Mouse (Mus musculus): Measurements from ENCODE around the gene Chchd6. TPM values are rescaled to one million over a fixed set of nuclear protein-coding genes. Genes with fewer than 3 reads are reported as not detected.

Chchd6 gene
- polyA plus RNA-seq, 3 experiments from 2014 or later, result 3.0 to 5.3 (median 3.6) TPM

DNA sequence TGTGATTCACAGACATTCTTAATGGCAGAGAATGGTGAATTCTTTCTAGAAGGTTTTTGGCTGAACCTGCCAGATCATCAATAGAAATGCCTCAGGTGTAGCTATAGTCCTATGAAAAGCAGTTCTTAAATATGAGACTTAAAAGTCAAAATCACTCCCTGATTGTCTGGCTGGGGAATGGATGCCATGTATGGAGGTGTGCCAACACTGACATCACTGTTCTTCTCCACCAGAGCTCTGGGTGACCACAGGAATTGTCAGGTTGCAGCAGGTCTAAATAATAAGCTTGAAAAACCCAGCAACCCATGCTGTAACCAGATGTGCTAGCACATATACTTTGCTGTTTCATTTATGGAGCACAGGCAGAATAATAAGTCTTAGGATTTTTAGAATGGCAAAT, 87.2 kb downstream of the Chchd6 start:
- no peak for ATAC-seq

GRCm38 (mm10) chr6:89499961-89500360, 95.5 kb downstream of the Chchd6 start:
- ATAC-seq, result no peak

- ATAC-seq, result no peak
These were observed 96.5 kb downstream of the Chchd6 start for GRCm38 (mm10) chr6:89498764-89499516.

DNA sequence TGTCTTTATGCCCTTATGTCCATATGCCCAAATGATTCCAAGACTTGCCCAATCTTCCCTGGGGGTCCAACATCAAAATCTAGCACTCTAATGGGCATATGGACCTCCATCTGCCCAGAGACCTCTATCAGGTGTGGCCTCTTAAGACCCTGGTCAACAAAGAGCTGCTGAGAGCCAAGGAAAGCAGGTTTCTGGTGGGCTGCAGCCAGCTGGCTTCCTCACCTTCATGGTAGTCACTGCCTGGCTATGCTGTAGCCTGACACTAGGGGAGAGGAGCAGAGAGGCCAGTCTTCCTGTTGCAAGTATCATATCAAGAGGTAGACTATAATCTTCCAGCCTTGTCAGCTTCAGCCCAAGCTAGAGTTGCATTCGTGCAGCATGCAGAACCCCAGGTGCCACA, 98.5 kb downstream of the Chchd6 start:
- no peak for ATAC-seq

GRCm38 (mm10) chr6:89492368-89492767, 103.1 kb downstream of the Chchd6 start:
- ATAC-seq, result no peak

GRCm38 (mm10) chr6:89490369-89490768, 105.1 kb downstream of the Chchd6 start:
- no peak for ATAC-seq

DNA sequence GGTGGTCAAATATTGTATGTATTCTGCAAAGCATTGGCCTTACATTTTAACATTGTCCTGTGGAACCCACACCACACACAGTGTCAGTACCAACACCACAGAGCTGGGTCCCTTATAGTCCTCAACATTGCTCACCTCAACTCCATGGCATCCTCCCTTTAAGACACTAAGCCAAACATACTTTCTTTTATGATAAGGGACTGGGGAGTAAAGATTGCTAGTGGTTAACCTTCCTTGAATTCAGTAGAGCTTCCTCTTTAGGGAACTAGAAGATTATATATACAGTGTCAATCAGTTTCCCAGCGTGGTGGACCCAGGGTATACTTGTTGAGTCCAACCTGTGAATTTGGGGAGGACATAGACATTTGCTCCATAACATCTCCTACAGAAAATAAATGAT, 105.9 kb downstream of the Chchd6 start:
- ATAC-seq, result no peak

DNA sequence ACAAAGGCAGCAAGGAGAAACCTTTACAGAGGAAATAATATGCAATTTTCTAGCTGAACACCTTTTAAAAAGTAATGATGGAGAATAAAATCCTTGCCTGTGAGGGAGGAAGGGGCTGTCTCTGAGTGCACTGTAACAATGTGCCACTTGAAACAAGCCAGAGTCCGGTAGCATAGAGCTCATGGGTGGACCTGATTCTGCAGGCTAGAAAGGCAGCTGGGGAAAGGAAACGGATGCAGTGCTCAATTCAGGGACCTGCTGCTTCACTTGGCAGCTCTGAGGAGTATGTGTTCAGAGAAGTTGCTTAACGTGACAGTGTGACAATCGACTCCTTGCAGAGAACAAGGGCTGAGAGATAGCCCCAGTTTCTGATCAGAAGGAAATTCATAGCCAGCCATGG, 109.4 kb downstream of the Chchd6 start:
- no peak for ATAC-seq

DNA sequence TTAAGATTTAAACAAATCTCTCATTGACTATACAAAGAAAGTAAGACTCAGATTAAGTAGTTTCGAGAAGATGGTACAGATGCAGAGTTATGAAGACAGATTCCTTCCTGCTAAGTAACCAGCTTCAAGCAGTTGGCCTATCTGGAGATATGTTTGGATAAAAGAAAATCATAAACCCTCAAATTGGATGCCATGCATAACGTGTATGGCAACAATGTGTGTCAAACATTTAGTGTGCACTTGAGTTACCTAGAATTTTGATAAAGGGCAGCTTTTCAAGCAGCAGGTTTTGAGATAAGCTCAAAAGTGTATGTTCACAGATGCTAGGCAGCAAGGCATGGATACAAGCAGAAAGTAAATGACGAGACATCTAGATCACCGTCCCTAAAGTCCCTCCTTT, 114.3 kb downstream of the Chchd6 start:
- ATAC-seq, result no peak

GRCm38 (mm10) chr6:89467908-89468307, 127.5 kb downstream of the Chchd6 start:
- ATAC-seq, result no peak

DNA sequence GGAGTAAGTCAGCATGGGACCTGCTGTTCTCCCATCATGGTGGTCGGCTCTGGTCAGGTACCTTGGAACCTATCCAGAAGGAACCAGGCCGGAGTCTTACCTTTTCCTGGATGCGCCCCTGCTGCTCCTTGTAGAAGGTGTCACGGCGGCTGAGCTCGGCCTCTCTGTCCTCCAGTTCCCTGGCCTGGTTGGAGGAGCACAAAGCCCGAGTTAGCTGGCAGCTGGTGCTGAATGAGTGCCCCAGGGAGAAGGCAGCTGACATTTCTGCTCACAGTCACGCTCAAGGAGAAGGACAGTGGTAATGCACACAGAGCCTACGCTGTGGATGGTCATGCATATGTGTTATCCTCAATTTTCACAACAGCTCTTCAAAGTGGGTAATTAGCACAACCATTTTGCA, 128.2 kb downstream of the Chchd6 start:
- no peak for ATAC-seq

- no peak for ATAC-seq
These were observed 128.6 kb downstream of the Chchd6 start for GRCm38 (mm10) chr6:89466875-89467274.

DNA sequence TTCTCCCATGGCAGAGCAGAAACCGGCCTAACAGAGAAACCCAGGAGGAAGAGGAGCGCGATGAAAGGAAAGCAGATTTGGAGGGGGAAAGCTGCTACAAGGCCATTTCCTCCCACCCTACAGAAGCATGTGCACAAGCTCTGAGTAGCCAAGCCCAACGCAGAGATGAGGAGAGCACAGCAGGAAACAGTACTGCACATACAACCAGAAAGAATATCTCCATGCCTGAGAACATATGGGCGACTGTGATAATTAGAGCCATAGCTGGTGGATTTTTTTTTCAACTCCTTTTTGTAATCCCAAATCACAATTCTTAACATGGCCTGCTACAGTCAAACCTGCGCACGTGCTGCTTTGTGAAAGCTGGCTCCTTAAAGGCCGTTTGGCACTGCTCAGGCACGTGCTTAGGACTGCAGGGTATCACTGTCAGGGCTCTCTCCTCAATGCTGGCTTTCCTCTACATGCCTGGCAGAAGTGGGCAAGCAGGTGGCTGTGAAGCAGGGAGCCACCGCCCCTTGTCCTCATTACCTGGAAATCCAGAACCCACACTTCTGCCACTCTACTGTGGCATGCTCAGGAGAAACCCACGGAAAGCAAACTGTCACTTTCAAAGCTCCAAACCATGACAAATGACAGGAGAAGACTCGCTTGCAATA, 129.3 kb downstream of the Chchd6 start:
- ATAC-seq, result no peak

DNA sequence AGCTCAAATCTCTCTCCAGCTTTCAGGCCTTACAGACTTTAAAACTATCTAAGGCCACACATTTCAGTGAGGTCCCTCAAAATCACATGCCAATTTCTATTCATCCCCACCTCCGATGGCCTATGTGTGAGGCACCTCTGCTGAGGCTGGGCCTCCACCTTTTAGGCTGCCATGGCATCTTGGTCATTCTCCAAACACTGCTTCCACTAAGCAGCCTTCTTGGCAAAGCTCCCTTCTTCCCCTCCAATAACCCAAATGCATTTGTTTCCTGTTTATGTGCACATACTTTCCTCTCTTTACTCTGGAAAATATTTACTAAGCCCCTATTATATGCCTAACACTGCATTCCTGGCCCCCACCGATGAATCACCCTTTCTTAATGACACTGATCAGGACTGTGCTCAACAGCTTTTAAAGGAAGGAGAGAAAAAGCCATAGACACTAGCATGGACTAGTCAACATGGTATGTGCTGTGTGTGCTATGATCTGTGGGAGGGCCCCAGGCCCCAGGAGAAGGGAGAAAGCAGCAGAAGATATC, 133.2 kb downstream of the Chchd6 start:
- no peak for ATAC-seq

DNA sequence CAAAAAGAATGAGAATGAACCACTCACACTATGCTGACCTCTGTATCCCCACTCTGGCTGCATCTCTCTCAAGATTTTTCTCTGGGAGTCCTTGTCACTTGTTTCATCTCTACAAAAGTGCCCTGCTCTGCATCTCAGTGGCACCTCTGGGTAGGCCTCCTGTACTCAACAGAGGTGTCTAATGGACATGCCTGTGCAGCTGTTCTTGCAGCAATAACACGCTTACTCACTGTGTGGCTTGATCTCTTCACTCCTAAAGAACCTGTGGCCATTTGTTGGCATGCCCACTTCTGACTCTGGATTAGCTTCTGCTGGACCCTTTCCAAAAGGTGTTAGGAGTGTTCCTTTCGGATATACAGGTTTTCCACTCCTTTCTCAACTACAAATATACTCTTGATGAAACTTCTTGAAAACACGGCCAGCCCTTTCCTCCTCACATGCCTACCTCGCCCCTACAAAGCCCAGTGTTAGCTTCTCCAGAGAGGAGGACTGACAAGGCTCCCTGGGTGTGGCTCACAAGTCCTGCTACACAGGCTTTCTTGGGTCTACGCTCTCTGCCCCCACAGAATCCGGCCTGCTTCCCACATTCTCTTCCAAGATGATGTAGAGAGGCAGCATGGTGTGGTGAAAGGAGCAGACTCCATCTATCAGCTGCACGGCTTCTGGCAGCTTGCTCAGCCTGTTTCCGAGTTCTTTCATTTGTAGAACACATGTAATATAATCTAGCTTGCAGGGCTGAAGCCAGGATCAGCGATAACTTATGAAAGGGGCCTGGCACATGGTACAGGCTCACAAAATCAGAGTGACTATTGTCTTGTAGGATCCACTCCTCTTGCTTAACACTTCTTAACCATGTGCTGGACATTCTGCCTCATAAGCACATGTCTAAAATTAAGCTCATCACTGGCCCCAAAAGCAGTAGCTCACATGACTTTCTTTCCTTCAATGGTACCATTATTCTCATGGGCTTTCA, 133.9 kb downstream of the Chchd6 start:
- no peak for ATAC-seq

DNA sequence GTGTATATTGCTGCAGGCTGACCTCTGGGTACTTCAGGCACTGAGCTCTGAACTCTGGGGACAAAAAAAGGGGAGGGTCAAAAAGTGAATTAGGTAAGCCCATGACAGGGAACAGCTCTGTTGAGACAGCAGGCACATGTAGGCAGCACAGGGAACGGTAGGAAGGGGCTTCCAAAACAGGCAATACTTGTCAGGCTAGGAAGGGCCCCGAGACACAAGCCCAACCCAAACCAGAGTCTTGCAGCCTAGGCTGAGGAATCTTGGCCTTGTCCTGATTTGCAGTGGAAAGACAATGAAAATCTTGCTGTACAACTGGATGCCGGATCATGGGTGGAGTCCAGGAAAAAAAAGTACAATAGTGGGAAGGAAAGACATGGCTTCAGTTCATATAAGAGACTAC, 135.8 kb downstream of the Chchd6 start:
- ATAC-seq, result no peak

DNA sequence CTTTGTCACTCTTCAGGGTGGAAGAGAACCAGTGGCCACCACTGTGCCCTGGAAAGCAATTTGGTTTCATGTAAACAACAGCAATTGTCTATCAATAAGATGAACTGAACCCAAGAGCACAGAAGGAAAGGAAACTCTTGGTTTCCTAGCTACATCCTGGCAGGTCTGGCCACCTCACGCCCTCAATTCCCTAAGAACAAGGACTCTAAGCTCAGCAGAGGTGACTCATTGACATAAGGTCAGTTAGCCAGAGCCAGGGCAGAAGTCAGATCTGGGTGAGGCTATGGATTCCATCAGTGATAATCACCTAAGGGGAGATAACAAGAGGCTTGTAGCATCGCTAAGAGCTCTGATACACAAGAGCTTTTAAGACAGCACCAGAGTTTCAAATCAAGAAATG, 137.9 kb downstream of the Chchd6 start:
- no peak for ATAC-seq

DNA sequence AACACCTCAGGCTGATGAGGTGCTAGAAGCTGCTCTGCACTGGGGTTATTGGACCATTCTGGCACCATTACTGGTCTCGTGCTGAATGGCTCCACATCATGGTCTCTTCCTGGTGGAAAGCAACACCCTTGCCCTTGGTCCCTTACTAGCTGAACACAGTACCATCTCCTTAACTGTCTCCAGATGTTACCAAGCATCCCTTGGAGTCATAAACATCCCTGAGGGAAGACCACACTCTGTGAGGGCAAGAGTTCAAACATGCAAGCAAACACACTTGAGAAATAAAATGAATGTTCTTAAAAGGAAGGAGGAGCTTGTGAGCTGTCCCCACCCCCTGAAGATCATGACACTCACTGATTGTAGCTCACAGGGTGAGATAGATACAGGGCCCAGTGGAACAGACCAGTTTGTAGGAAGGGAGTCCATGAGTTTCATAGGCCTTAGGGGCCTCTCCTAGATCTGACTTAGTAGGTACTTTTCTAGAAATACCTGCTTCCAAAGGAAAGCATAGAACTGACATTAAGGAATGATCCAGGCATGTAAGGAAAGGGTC, 139.0 kb downstream of the Chchd6 start:
- no peak for ATAC-seq

GRCm38 (mm10) chr6:89455523-89456000, 139.9 kb downstream of the Chchd6 start:
- ATAC-seq, result no peak

DNA sequence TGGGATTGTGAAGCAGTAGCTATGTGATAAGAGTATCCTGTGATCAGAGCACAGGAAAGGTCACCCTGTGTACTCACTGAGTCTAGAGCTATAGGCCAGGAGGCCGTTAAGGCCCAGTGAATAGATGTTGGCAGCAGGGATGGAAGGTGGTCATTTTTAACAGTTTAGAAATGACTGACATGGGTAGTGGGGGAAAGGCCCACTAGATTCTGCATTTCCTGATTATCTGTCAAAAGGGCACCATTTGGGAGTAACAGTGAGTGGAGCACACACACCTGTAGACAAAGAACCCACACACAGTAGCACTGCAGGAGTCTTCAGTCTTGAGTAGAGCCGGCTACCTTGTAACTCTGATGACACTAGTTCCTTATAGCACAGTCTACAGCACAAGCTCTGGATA, 141.0 kb downstream of the Chchd6 start:
- ATAC-seq, result no peak

DNA sequence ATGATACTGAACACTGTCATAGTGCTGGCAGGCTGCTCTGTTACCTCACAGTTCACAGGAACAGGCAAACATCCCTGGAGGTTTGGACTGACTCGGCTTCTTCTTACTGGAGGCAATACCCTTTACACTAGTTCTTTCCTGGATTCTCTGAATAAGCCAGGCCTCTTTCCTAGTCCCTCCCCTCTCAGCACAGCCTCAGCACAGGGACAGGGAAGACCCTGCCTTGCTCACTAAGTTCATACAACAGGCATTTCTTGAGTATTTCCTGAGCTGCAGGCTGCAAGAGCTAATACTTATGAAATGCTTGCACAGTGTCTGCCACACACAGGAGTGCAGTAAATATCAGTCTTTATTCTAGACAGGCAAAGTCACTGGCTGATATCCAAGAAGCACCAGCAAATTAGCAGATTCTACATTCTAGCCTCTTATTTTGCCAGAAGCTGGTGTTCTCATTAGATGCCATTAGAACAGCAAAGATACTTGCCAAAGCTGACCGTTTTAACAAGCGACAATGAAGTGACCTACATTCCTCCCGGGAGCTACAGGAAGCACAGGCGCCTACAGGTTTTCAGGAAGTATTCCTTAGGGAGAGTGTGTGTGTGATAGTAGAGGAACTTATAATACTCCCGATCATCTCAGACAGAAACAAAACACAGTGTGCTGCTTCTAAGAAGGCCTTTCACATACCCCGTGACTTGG, 142.3 kb downstream of the Chchd6 start:
- no peak for ATAC-seq

DNA sequence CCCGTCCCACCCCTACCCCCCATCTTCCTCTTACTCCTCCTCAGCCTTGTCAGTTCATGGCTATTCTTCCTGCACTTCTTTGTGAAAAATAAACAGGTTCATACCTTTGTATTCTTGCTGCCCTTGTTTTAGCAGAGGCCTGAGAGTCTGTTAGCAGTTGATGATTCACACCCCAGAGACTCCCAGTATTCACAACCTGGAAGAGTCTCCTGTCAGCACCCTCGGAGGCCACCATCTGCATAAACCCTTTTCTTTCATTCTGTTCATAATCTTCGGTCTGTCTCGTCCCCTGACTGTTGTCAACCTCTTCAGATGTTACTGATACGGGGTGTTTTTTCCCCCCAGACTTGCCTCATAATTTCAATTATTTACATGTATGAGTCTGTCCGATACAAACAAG, 143.1 kb downstream of the Chchd6 start:
- no peak for ATAC-seq

Data from inflammation-experienced regulatory T-cells, adult 6 months (primary cell).